Mouse (Mus musculus) layer of hippocampus, adult 2 months (tissue): Measurements from ENCODE around the gene Fbxl17. TPM values are rescaled to one million over a fixed set of nuclear protein-coding genes. Genes with fewer than 3 reads are reported as not detected.

ENCODE experiments used
- DNase-seq, 2 experiments: peaks; one replicate each; pipeline ENCODE4 v3.0.0; 2022; ENCODE audit warnings: low spot score in 2 of 2
- H3K27ac ChIP-seq: fragments of 200-600 bp; 2 replicates; pipeline ENCODE4 v1.8.1; 2022
- H3K4me3 ChIP-seq: fragments of 200-600 bp; 2 replicates; pipeline ENCODE4 v1.8.1; 2022; ENCODE audit warnings: mild to moderate bottlenecking
- CTCF ChIP-seq: fragments of 200-600 bp; conservative IDR thresholded peaks from 2 replicates; pipeline ENCODE4 v1.8.1; 2022; ENCODE audit warnings: antibody characterized with exemption, mild to moderate bottlenecking, moderate library complexity
- total RNA-seq, 2 experiments: library from RNA; stranded (reverse); gene quantifications; 2 replicates each; pipeline ENCODE4 v1.2.3; 2021

Fbxl17 gene
- total RNA-seq, 2 experiments from 2014 or later = 55.3 to 58.6 TPM

- Histone ChIP-seq H3K4me3 (no peak overlapping the region; the same call in 1 of the 2 replicates), H3K27ac (no peak overlapping the region)
- DNase-seq = no peak
- no peak for TF ChIP-seq CTCF
Observed at GRCm38 (mm10) chr17:63497206-63497731, 2.5 kb downstream of the Fbxl17 start.

DNA sequence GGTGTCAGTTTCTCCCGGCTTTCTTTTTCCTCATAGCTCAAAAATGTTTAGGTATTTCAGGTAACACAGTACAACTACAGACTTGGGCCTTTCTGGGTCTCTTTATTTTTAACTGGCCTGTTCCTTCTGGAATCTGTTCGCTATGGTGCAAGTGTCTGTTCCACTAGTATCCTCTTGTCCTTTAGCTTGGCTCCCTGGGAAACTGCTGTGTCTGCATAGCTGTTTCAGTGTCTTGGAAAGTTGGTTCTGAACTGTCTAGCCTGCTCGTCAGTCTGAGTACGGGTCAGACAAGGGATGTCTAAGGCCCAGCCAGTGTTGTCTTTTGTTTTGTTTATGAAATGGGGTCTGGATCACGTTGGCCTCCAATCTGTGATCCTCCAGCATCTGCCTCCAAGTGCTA lies 3.7 kb downstream of the Fbxl17 start:
- no peak for TF ChIP-seq CTCF
- DNase-seq = no peak
- H3K27ac ChIP-seq = no peak overlapping the region
- H3K4me3 ChIP-seq = no peak overlapping the region

GRCm38 (mm10) chr17:63493876-63494580 lies 5.8 kb downstream of the Fbxl17 start:
- TF ChIP-seq CTCF = no peak
- no peak for DNase-seq
- Histone ChIP-seq H3K4me3 (no peak overlapping the region), H3K27ac (no peak overlapping the region)

- TF ChIP-seq CTCF = peak; percentile 77
- H3K4me3 ChIP-seq = peak overlapping the region; percentile 32
Observed at GRCm38 (mm10) chr17:63493274-63493673, 6.5 kb downstream of the Fbxl17 start.

GRCm38 (mm10) chr17:63492665-63493273 lies 7.0 kb downstream of the Fbxl17 start:
- no peak for DNase-seq
- peak overlapping the region; percentile 56; the same call in 1 of the 2 replicates for H3K27ac ChIP-seq
- H3K4me3 ChIP-seq = peak overlapping the region; percentile 32
- no peak for TF ChIP-seq CTCF

More at GRCm38 (mm10) chr17:63493274-63493673, 6.5 kb downstream of the Fbxl17 start:
- peak in 1 of 2 experiments; percentile 18 for DNase-seq
- H3K27ac ChIP-seq = peak overlapping the region; percentile 56; the same call in 1 of the 2 replicates

DNA sequence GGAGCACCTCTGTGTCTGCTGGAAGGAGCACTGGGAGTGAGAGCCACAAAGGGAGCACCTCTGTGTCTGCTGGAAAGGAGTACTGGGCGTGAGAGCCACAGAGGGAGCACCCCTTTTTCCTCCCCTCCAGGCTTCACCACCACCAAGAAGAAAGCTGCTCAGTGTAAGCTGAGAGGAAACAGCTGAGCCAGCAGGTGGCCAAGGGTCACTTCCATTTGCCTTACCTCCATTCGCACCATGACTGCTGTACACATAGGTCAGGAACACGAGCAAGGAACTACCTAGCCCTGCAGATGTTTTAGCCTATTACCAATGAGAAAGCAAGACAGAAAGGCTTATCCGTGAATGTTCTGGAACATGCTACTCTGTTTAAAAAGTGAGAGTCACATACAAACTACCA lies 10.3 kb downstream of the Fbxl17 start:
- TF ChIP-seq CTCF = no peak
- no peak overlapping the region for H3K27ac ChIP-seq
- no peak for DNase-seq
- H3K4me3 ChIP-seq = no peak overlapping the region

DNA sequence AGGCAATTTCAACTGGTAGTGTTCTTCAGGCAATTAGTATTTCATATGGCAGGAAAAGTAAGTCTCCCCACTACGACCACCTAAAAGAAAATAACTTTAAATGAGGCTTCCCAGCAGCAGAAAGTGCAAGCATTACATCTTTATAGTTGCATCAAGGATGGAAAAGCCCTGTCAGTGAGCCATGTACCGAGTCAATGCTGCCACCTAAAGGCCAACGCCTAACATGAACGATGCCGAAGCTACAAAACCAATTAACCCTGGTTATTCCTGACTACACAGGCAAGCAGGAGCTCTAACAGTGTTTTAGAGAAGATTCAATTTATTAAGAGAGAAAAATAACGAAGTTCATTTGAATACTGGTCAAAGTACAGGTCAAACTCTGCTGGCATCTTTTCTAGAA lies 32.0 kb downstream of the Fbxl17 start:
- Histone ChIP-seq H3K27ac (no peak overlapping the region), H3K4me3 (no peak overlapping the region)
- peak; percentile 73 to 74 for DNase-seq
- TF ChIP-seq CTCF = peak; percentile 95

DNA sequence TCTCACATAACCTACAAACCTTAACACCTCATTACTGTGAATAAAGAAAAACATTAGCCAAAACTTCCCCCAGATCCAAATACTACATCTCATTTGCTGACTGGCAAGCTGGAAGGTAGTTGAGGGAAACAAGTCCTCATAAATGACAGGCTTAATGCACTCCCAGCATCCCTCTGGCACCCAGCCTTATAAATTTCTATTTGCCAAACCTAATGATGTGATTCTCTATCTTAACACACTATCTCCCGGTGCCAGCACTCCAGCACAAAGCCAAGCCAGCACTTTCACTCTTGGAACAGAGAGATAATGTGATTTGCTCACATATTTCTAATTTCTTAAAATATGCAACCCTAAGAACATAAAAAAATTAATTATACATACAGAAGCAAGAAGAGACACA lies 34.6 kb downstream of the Fbxl17 start:
- no peak overlapping the region for H3K4me3 ChIP-seq
- H3K27ac ChIP-seq = 0 out of 2 replicates have a peak overlapping the region, but pooled peaks have one; percentile 28
- DNase-seq = peak; percentile 49 to 74
- TF ChIP-seq CTCF = no peak

DNA sequence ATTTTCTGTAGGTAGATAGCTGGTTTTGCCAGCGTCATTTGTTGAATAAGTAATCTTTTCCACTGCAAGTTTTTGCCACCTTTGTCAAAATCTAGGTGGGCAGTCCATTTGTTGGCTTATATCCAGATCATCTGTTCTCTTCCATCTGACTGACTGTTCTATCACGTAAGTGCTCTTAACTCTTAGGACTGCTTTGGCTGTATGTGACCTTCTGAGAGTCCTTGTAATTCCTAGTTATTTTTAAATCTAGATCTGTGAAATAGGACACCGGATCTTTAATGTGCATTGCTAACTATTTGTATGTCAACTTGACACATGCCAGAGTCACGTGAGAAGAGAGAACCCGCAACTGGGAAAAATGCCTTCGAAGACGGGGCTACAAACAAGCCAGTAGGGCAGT lies 37.3 kb downstream of the Fbxl17 start:
- TF ChIP-seq CTCF = no peak
- no peak overlapping the region for H3K4me3 ChIP-seq
- no peak for DNase-seq
- no peak overlapping the region for H3K27ac ChIP-seq

DNA sequence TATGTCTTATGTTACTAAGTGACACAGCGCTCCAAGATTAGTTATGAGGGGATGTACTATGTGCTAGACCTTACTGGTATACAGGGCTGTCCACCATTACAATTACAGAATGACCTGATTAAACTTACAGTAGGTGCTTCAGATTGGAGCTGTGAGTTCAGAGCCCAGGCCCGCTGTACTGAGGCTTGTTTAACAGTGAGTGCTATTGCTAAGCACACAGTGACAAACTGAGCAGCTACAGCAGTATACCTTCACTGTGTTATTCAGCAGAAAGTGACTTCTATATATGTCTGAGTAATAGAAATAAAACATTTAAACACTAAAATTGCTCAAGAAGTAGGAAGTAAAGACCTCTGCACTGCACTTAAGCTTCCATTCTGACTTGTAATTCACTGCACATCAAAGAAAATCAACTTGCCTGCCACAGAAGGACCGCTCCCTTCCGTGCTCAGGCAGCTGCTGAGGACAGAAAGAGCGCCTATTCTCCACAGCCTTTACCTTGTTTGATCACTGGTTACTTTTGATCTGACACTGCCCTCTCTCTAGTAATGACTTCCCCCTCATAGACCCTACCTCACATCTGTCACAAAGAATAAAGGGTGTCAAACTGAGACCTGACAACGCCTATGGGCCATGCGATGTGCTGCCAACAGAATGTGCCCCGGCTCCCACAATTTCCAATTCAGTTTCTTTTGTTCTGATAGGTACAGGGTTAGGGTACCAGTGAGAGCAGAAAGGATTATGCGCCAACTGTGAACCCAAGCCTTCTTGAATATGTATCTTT lies 39.9 kb downstream of the Fbxl17 start:
- no peak for DNase-seq
- TF ChIP-seq CTCF = no peak
- H3K27ac ChIP-seq = no peak overlapping the region
- no peak overlapping the region for H3K4me3 ChIP-seq

DNA sequence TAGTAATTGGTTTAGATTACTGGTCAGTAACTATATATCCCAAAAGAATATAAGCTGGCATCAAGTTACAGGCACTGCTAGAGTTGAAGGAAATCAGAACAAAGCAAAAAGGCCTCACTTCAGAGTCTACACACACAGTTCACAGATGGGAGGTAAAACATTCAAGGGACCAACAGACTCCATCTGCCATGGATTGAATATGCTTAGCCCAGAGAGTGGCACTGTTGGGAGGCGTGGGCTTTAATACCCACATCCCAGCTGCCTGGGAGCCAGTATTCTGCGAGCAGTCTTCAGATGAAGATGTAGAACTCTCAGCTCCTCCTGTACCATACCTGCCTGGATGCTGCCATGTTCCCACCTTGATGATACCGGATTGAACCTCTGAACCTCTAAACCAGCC lies 41.8 kb downstream of the Fbxl17 start:
- no peak overlapping the region for H3K4me3 ChIP-seq
- no peak overlapping the region for H3K27ac ChIP-seq
- TF ChIP-seq CTCF = no peak
- peak; percentile 30 to 55 for DNase-seq

DNA sequence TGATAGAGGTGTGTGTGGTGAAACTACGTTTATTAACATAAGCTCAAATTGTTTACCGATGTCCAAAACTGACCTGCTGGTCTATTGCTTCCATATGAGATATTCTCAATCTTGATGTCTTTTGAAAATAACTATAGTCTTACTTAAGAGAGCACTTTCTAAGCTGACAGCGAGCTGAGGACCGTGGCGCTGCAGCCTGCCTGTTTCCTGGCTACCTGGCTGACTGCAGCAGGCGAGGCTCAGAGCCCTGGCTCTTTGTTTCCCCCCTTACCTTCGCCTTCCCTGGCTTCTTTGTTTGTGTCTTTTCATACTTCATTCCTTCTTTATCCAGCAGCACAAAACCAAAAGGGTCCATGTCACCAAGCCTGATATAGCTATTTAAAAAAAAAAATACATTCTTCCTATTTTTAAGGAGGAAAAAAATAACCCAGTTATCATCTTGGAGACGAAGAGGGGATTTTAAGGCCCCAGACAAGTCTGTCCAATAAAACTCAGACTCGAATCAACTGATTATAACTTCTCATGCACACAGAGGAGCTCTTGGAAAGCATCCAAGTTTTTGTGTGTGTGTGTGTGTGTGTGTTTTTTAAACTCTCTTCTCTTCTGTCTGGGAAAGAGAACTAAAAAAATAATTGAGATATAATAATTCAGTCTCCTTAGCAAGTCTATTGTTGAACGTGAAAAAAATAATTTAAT lies 48.4 kb downstream of the Fbxl17 start:
- no peak for DNase-seq
- no peak overlapping the region for H3K4me3 ChIP-seq
- TF ChIP-seq CTCF = no peak
- no peak overlapping the region for H3K27ac ChIP-seq
